Mouse (Mus musculus) gastrocnemius, adult 18-20 months (tissue): ENCODE results near the gene Gch1. TPM values are rescaled to one million over a fixed set of nuclear protein-coding genes. Genes with fewer than 3 reads are reported as not detected.

Experiments used
- DNase-seq: peaks from one replicate; pipeline ENCODE4 v3.0.0; 2021; ENCODE audit warnings: low spot score
- total RNA-seq, 2 experiments: library from RNA; stranded (reverse); gene quantifications; 2 replicates each; pipeline ENCODE4 v1.2.3; 2021

The Gch1 gene
- total RNA-seq, 2 experiments from 2014 or later = 1.9 to 3.6 TPM

DNA sequence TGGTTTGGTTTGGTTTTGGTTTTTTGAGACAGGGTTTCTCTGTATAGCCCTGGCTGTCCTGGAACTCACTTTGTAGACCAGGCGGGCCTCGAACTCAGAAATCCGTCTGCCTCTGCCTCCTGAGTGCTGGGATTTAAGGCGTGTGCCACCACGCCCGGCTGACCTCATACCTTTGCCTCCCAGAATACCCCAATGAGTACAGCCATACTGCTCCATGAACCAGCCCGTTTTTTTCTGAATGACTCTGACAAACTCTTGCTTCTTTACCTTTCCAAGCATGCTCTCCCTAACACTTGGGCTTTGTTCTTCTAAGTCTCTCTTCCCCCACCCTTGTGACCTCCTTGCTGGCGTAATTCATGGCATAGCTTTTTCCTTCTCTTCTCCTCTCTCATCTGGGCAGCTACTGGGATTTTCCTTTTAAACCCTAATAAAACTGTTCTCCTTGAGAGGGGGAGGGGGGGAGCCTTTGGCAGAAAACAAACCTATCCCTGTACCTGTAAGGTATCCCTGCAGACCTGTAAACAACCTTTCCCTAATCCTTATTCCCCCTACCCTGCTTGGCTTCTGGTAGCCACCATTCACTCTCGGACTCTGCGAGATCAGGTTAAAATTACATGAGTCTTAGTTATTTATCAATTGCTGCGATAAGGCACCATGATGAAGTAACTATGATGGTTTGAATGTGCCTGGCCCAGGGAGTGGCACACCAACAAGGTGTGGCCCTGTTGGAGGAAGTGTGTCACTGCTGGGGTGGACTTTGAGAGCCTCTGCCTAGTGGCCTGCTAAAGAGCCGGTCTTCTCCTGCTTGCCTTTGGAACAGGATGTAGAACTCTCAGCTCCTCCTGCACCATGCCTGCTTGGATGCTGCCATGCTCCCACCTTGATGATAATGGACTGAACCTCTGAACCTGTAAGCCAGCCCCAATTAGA lies 19.6 kb upstream of the Gch1 start:
- DNase-seq = no peak

DNA sequence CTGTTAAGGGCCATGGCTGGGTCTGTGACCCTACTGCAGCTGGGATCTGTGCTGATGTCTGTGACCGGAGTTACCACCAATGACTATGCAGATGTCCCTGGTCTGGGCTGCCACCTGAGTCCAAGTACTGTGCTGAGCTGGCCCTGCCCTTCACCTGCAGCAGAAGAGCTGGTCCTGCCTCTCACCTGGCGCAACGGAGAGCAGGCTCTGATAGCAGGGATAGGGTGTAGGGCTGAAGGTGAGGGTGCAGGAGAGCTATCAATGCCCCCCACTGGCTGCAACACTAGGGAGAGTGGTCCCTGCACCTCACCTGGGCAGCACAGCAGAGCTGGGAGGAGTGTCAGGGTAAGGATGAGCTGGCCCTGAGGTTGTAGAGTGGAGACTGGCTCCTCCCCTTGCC lies 17.4 kb upstream of the Gch1 start:
- no peak for DNase-seq

DNA sequence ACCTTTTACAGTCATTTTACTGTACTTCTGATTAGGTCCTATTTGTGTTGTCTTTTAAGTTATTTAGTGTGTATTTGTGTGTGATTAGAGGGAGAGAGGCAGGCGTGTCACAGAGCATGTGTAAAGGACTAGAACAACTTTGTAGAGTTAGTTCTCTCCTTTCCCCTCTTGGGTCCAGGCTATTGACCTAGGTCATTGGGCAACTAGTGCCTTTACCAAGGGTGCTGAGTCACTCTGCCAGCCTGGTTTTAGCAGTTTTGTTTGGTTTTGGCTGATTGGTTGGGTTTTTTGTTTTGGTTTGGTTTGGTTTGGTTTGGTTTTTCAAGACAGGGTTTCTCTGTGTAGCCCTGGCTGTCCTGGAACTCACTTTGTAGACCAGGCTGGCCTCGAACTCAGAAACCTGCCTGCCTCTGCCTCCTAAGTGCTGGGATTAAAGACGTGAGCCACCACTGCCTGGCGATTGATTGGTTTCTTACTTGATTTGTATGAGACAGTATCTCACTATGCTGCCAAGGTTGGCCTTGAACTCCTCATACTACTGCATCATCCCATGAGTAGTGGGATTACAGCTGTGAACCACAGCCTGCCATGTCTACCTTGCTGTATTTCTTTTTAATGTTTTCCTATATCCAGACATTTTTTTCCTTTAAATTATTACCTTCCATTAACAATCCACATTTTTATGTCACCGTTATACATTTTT lies 16.2 kb upstream of the Gch1 start:
- DNase-seq = no peak

DNA sequence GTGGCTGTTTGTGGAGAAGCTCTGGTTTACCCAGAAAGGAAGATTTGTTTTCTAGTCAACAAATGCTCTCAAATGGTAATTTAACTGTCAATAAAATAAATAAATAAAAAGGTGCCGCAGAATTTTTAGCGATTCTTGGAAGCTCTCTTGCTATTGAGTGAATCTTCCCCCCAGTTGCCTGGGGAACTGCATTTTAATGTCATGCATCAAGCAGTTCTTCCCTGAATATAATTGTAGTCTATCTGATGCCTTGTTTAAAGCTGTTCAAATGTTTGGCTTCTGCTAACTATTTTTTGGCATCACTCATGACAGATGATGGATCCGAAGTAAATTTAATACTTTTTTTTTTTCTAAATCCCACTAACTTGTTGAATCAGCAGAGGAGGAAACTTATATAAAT lies 8.1 kb upstream of the Gch1 start:
- no peak for DNase-seq

DNA sequence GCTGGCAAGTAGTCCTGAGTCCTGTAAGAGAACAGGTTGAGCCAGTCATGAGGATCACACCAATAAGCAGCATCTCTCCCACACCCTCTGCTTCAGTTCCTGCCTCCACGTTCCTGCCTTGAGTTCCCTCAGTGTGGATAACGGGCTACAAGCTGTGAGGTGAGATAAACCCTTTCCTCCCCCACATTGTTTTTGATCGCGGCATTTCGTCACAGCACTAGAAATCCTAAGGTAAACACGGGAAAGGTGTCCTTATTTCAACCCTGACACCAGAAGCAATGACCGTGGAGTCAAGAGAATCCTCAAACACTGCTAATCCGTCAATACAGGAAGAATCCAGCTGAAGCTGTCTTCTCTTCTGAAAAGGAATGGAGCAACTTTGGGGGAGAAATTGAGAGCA lies 7.5 kb upstream of the Gch1 start:
- no peak for DNase-seq

DNA sequence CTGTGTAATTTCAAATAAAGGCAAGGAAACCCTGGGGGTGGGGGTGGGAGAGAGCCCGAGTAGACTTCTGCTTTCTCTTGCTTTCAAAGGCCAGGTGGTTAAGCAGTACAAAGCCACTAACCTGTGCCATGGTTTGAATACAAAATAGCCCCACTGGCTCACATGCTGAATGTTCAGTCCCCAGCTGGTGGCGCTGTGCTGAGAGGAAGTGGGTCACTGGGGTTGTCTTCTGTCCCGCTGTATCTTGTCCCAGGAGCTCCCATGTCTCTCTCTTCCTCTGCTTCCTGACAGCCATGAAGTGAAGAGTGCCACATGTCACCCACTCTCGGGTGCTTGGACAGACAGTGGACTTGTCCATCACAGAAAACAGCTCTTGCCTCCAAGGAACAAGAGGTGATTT lies 4.9 kb upstream of the Gch1 start:
- no peak for DNase-seq

DNA sequence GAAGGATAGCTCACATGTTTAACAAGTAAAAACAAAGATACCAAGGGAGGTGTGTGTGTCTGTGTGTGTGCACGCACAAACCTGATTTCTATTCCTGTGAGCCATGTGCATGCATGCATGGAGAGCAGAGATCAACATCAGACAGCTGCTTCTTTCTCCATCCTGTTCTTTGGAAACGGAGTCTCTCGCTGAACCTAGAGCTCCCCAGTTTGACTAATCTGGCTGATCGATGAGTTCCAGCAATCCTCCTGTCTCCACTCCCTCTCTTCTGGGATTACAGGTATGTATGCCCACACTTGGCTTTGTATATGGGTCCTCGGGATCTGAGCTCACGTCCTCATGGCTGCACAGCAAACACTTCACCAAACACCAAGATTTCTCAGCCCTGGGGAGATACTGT lies 4.3 kb upstream of the Gch1 start:
- no peak for DNase-seq

DNA sequence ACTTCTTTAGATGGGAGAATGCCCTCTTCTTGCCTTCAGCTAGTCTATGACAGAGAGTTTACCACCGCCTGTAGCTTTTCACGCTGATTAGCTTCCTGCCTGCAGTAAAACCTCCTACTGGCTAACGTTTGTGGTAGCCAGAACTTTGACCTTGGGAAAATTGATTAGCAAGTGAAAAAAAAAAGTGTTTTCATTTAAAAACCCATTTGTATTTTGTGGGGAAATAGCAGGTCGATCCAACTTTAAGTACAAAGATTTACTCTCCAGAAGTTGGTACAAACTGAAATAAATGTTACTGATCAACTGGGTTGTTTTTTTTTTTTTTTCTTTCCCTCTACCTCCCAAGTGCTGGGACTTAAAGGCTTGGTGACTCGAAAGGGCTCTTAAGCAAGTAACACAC lies 2.6 kb upstream of the Gch1 start:
- no peak for DNase-seq

DNA sequence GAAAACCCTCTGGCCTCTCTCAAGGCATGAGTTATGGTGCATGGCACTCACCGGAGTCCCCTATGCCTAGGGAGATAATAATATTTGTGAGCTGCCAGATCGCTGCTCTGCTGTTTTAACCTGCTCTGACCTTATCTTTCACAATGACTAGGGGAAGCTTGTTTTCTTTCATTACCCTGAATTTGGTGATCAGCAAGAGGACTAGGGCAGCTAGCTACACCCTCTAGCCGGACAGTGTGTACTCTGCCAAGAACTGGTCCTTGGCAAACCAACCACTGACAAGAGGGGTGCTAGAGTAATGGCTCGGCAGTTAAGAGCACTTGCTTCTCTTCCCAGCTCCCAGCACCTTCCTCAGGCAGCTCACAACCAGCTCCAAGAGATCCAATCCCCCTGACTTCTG lies 1.4 kb upstream of the Gch1 start:
- no peak for DNase-seq

DNA sequence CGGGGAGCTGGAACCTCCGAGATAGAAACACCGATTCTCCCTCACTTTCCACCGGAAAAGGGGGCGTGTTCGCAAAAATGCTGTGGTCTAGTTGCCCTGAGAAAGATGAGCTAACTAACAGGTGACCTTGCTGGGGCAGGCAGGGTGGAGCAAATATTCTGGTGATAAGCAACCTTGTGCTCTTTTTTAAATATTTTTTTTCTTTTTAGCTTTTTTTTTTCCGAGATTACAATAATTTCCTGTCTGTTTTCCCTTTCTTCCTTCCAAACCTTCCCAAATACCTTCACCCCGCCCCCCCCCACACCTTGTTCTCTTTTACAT lies 382 bp upstream of the Gch1 start:
- no peak for DNase-seq

DNA sequence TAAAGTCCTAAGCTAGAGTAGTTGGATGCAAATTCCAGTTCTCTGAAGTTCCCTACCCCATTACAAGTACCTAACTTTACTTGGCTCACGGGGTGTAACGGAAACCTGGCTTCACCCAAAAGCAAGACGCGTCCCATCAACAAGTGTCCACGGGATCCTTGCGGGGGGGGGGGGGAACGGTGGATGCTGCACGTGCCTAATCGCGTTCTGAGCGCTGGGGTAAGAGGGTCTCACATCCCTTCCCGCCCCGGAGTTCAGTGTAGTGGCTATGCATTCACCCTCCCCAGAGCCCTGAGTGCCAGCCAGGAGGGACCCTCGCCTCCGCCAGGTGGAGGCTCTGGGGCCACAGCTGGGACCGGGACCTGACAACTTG lies 752 bp downstream of the Gch1 start:
- DNase-seq = no peak

DNA sequence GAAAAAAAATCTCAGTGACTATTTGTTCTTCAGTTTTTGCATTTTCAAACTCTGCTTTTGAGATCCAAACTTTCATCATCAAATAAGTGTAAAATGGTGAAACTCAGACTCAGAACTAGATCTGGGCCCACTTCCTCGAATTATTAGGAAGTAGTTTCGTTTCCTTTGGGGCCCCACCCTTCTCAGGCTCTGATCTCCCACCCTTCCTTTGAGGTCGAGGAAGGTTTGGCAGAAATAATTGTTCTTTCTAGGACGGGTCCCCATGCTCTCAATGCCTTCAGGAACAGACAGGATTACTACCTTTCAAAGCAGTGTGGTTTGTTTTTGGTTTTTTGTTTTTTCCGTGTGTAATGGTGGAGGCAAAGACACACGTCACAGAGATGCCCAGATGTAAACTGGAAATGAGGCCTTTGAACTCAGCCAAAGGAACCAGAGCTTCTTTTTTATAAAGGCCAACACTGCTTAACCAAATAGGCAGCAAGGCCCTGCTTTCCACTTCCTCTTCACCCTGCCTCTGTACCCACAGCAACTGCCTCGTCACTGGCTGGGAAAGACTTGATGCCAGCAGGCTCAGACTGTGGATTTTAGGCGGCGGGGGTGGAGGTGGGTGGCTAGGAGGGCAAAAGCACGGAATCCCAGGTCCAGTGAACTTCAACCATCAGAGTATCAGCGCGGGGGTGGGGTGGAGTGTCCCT lies 1.4 kb downstream of the Gch1 start:
- DNase-seq = peak; percentile 9

DNA sequence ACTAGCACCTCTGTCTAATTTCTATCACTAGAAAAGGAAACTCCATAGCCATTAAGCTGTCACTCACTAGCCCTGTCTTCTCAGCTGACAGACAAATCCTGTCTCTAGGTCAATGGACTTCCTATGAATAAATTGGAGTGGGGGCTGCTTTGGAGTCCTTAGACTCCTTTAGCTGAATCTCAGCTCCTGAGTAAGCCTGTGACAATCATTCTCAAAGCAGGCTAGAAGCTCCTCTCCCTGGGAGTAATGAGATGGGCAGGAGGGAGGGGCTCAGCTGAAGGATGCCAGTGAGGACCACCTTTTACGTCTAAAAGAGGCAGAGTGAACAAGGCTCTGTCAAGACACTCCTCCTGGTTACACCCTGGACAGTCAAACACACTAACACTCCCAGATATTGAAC lies 2.0 kb downstream of the Gch1 start:
- no peak for DNase-seq

DNA sequence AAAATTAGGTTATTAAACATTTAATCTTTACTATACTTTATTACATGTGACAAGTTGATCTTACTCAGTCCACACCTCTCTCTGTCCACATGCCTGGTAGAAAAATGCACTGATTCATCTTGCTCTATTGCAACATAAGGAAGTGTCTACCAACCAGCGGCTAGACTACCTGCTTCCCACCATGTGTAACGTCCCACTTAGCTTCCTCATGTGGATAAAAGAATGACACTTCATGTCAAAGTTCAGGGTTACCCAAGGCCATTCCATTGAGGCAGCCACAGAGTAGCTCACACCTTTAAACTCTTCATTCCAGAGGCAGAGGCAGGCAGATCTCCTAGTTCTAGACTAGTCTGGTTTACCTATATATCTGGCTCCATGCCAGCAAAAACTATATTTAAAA lies 2.7 kb downstream of the Gch1 start:
- no peak for DNase-seq

DNA sequence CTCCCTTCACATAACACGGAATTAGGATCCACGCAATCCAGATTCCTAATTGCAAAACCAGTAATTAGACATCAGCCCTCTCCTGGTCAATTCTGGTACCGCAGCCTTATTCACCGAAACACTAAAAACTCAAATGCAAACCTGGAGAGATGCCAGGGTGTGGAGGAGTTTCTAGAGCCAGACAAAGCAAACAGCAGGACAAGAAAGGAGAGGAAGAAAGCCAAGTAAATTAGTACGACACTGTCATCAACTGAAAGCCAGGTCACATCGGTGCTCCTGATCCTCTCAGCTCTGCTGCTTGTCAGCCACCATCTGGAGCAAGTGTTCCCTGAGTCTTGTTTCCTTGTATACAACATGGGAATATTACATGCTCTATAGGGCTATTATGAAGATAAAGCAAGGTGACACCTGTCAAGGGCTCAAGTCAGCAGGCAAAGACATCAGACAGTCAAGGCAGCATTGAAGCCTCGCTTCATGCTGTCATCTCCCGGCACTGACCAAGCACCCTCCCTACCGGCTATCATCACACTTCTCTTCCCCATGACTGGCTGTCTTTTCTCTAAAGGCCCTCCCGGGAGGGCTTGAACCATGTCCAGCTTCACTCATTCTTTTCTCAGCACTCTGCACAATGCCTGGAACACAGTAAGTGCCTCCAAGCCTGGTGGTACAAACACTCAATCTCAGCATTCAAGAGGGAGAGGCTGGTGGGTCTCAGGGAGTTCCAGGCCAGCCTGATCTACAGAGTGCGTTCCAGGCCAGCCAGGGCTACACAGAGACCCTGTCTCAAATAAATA lies 7.5 kb downstream of the Gch1 start:
- DNase-seq = peak; percentile 40

DNA sequence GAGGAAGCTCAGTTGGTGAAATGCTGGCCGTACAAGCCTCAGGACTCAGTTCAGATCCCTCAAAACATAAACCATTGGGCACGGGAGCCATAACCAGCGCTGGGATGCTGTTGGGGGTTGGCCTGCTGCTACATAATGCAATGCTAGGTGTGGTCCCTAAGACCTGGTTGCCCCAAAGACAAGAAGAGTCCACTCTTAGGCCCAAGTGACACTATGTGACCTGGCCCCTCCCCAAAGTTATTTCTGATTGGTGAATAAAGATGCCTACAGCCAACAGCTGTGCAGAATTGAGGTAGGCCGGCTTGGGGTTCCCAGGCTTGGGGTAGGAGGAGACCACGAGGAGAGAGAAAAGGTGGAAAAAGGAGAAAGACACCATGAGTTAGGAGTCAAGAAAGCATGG lies 10.4 kb downstream of the Gch1 start:
- DNase-seq = no peak

DNA sequence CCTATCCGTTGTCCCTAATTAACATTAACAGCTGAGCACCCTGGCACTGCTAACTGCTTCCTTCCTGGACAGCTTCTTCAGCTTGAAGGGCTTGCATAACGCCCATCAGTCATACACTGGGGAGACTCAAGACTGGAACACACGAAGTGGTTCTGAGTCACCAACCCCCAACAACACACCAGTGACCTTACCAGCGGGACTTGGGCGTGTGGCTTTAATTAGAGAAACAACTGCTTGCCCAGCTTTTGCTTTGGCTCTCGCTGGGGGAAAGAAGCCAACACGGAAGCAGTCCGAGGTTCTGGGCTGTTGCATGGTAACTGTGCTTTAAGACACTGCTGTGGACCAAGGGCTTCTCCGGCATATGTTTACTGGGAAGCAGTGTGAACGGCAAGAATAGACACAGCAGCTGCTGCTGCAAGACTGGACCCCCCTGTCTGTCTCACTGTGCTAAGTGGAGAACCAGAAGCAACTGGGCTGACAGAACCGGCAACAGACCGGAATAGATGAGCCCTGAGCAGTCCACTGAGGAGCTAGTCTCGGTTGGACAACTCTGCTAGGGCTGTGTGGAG lies 11.3 kb downstream of the Gch1 start:
- DNase-seq = peak; percentile 86

DNA sequence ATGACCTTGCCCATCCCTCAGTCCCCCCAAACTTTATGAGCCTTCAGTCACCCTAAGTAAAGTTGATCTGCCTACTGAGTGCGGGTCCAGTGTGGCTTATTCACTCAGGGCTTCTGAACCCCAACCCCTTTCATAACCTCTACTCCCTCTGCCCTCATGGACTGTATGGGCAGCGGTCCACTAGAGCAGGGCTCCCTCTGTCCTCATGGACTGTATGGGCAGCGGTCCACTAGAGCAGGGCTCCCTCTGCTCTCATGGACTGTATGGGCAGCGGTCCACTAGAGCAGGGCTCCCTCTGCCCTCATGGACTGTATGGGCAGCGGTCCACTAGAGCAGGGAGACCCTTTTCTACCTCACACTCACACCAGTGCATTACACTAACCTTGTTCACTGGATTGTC lies 13.0 kb downstream of the Gch1 start:
- DNase-seq = no peak

DNA sequence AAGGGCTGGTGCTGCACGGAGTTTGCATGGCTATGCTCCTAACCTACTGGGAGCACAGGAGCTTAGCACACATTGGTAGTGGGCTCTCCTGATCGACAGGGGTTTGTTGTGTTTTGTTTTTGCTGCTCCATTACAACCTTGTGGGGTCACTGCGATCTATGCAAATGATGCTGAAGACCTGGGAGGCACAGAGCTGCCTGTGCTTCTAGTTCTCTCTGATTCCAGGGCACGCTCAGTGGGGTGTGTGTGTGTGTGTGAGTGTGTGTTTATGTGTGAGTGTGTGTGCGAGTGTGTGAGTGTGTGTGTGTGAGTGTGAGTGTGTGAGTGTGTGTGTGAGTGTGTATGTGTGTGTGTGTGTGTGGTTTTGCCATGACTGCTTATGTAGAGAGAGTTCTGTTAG lies 14.1 kb downstream of the Gch1 start:
- DNase-seq = no peak

DNA sequence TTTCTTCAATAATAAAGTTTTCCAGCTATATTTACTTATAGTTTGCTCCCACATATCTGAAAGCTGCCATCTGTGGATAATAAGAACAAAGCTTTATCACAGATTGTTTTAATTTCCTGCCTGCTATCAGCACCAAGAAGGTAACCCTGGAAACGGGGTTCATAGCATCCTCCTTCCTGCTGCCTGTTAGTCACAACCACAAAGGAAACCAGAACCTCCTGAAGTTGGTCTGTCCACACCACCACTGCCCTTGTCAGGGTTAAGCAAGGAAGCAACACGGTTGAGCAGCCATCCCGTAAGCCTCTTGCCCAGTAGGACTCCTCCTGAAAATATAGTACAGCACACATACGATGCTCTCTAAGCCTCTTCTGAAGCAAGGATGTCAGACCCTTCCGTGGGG lies 17.1 kb downstream of the Gch1 start:
- DNase-seq = no peak

DNA sequence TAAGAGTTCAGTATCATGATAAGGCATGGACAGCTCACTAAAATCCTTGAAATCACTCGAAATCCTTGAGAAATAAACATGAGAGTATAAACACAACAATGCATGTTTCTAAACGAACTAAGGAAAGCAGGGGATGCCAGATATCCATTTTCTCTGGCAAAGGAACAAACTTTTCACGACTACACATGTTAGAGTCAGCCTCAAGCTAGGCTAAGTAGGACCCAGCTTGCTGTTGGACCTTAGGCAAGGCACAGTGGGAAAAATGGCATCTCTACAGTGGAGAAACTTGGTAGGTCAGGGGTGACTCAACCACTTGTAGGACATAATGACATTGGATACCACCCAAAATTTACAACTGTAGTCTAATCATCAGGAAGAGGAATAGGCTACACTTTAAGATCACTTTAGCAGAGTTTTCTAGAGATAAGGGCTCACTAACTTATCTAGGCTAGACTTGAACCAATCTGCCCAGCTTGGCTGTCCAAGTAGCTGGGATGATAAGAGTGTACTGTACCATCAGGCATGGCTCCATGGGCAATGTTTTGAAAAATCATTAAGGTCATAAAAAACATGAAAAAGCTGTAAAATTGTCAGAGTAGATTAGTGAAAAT lies 18.6 kb downstream of the Gch1 start:
- no peak for DNase-seq
